Mouse (Mus musculus) hematopoietic stem cell, adult 5-6 weeks (primary cell): ENCODE results near the gene Bex6. TPM values are rescaled to one million over a fixed set of nuclear protein-coding genes. Genes with fewer than 3 reads are reported as not detected.
"Not testable (repeated sequence)": the region's sequence is repeated elsewhere in the genome, so short reads cannot be mapped to it uniquely, and the experiment has no call there.

ENCODE experiments used
- ATAC-seq, 2 experiments: fragments of 125-278 bp in 1 of 2; replicated peaks in 1 of 2; 2 replicates each; pipeline ENCODE4 v1.8.0; 2016 to 2017; ENCODE audit warnings: inconsistent platforms in 2 of 2, mild to moderate bottlenecking in 2 of 2, moderate number of reproducible peaks in 2 of 2, low read depth in 1 of 2, moderate TSS enrichment in 1 of 2; ENCODE audit not compliant: low FRiP score in 2 of 2, poor library complexity in 2 of 2, severe bottlenecking in 2 of 2, insufficient read depth in 1 of 2, low TSS enrichment in 1 of 2
- total RNA-seq: library from RNA; stranded (forward); fragments of 172-1452, 232-1000 nt; gene quantifications from 2 replicates; pipeline ENCODE4 v1.2.3, GENCODE M21; 2017

The Bex6 gene
- total RNA-seq, 1 experiment from 2014 or later, result 54.4 TPM

DNA sequence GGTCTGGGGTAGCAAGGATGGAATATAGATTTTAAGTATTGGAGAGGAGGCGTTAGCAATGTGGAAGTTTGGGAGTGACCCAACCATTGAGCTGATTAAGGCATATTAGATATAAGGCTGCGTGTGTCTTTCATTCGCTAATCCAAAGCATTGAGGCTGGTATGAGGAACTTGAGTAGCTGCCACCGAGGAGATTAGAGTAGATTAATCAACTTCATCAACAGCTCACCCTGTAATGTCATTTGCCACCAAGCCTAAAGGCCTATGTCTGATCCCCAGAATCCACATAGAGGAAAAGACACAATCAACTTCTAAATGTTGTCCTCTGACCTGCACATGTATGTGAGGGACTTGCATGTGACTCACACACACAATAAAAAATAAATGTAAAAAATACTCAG is 42.2 kb downstream of the Bex6 start:
- no peak for ATAC-seq

GRCm38 (mm10) chr16:32222399-32222798 is 42.8 kb downstream of the Bex6 start:
- peak in 1 of 2 experiments; percentile 17; a peak in 1 of 4 replicates for ATAC-seq

DNA sequence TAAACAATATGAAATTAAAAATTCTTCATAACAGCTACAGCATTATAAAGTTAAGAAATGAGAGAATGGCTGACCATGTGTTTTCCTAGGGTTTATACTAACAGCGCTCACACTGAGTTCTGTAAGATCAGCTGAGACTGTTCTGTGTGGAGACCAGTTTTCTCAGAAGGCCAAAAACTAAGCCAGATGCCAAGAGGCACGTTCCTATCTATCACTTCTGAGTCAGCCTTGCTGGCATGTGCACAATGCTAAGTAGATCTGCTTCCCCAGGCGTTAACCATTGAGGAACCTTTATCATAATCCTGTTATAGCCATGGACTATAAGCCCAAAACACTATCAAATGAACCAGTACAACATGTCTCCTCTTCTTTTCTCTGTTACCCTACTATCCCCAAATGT is 52.4 kb downstream of the Bex6 start:
- ATAC-seq, result not testable (repeated sequence)

Other genes with a start within 250 kb of the Bex6 start
- gene Pigz, start 246.0 kb upstream of the Bex6 start, total RNA-seq, result not detected in 2 replicates
- gene 0610012G03Rik, start 231.3 kb upstream of the Bex6 start, total RNA-seq, result 9.6 and 14.9 TPM in 2 replicates
- 41.9 and 45.2 TPM in 2 replicates for gene Ncbp2, start 231.3 kb upstream of the Bex6 start, total RNA-seq
- 15.0 and 16.7 TPM in 2 replicates for gene Senp5, start 176.5 kb upstream of the Bex6 start, total RNA-seq
- 69.2 and 72.4 TPM in 2 replicates for gene Pak2, start 100.5 kb upstream of the Bex6 start, total RNA-seq
- 60.6 and 94.2 TPM in 2 replicates for gene Pigx, start 80.1 kb upstream of the Bex6 start, total RNA-seq
- gene Cep19, start 80.0 kb upstream of the Bex6 start, total RNA-seq, result 46.1 and 72.0 TPM in 2 replicates
- 78.9 and 112 TPM in 2 replicates for gene Nrros, start 14.2 kb upstream of the Bex6 start, total RNA-seq
- gene Fbxo45, start 67.3 kb downstream of the Bex6 start, total RNA-seq, result 26.1 and 32.0 TPM in 2 replicates
- 14.0 and 22.6 TPM in 2 replicates for gene Wdr53, start 67.4 kb downstream of the Bex6 start, total RNA-seq
- gene Smco1, start 91.6 kb downstream of the Bex6 start, total RNA-seq, result not detected in 2 replicates
- gene Rnf168, start 97.6 kb downstream of the Bex6 start, total RNA-seq, result 67.5 and 71.4 TPM in 2 replicates
- gene Ubxn7, start 152.4 kb downstream of the Bex6 start, total RNA-seq, result 43.5 and 51.3 TPM in 2 replicates
- not detected in 2 replicates for gene Tm4sf19, start 220.7 kb downstream of the Bex6 start, total RNA-seq
- 54.3 and 62.3 TPM in 2 replicates for gene Tctex1d2, start 239.9 kb downstream of the Bex6 start, total RNA-seq